Mouse (Mus musculus) gastrocnemius, adult 18-20 months (tissue): ENCODE data around the gene Snrpa1. TPM values are rescaled to one million over a fixed set of nuclear protein-coding genes. Genes with fewer than 3 reads are reported as not detected.

ENCODE experiments used
- DNase-seq: peaks from one replicate; pipeline ENCODE4 v3.0.0; 2021; ENCODE audit warnings: low spot score
- total RNA-seq, 2 experiments: library from RNA; stranded (reverse); gene quantifications; 2 replicates each; pipeline ENCODE4 v1.2.3; 2021

The Snrpa1 gene
- total RNA-seq, 2 experiments from 2014 or later: 17.1 to 17.6 TPM

- DNase-seq: peak; percentile 97
Measured at GRCm38 (mm10) chr7:66079364-66080230, 20.8 kb downstream of the Snrpa1 start, which contains the start of gene Selenos. Gene Selenos, plus strand, starts transcription at chr7:66079649.

GRCm38 (mm10) chr7:66080231-66080613 lies 21.4 kb downstream of the Snrpa1 start:
- DNase-seq: no peak

GRCm38 (mm10) chr7:66083757-66084156 lies 25.0 kb downstream of the Snrpa1 start:
- no peak for DNase-seq

GRCm38 (mm10) chr7:66084546-66084945 lies 25.7 kb downstream of the Snrpa1 start:
- DNase-seq: peak; percentile 70

- no peak for DNase-seq
Measured at GRCm38 (mm10) chr7:66087652-66088051, 28.8 kb downstream of the Snrpa1 start.

GRCm38 (mm10) chr7:66088077-66088476 lies 29.3 kb downstream of the Snrpa1 start:
- DNase-seq: no peak

- DNase-seq: no peak
Measured at GRCm38 (mm10) chr7:66090676-66091190, 31.9 kb downstream of the Snrpa1 start.

GRCm38 (mm10) chr7:66091553-66091952 lies 32.8 kb downstream of the Snrpa1 start:
- no peak for DNase-seq

GRCm38 (mm10) chr7:66092656-66093055 lies 33.9 kb downstream of the Snrpa1 start:
- DNase-seq: no peak

GRCm38 (mm10) chr7:66094141-66094540 lies 35.3 kb downstream of the Snrpa1 start:
- peak; percentile 57 for DNase-seq

GRCm38 (mm10) chr7:66098803-66099202 lies 40.0 kb downstream of the Snrpa1 start:
- no peak for DNase-seq

- DNase-seq: peak; percentile 57
Measured at GRCm38 (mm10) chr7:66101866-66102265, 43.1 kb downstream of the Snrpa1 start.

- no peak for DNase-seq
Measured at GRCm38 (mm10) chr7:66104531-66104930, 45.7 kb downstream of the Snrpa1 start.

GRCm38 (mm10) chr7:66105771-66106170 lies 47.0 kb downstream of the Snrpa1 start:
- DNase-seq: no peak

GRCm38 (mm10) chr7:66106581-66107056 lies 47.8 kb downstream of the Snrpa1 start:
- DNase-seq: no peak

- DNase-seq: no peak
Measured at GRCm38 (mm10) chr7:66107206-66107605, 48.4 kb downstream of the Snrpa1 start.

GRCm38 (mm10) chr7:66107930-66108329 lies 49.1 kb downstream of the Snrpa1 start:
- no peak for DNase-seq

- peak; percentile 83 for DNase-seq
Measured at GRCm38 (mm10) chr7:66108961-66109854, 50.4 kb downstream of the Snrpa1 start, which contains the start of gene Chsy1. Gene Chsy1, plus strand, starts transcription at chr7:66109515.

- no peak for DNase-seq
Measured at GRCm38 (mm10) chr7:66109855-66110635, 51.2 kb downstream of the Snrpa1 start.

- no peak for DNase-seq
Measured at GRCm38 (mm10) chr7:66110636-66111112, 51.9 kb downstream of the Snrpa1 start.

GRCm38 (mm10) chr7:66111211-66111610 lies 52.4 kb downstream of the Snrpa1 start:
- DNase-seq: no peak
